Mouse (Mus musculus) heart, adult 2 months (tissue): ENCODE results near the gene Cnot1. TPM values are rescaled to one million over a fixed set of nuclear protein-coding genes. Genes with fewer than 3 reads are reported as not detected.

Experiments
- DNase-seq, 2 experiments: peaks; one replicate each; pipeline ENCODE4 v3.0.0; 2021
- H3K27ac ChIP-seq: fragments of 200-600 bp; 2 replicates; pipeline ENCODE4 v1.8.1; 2022
- H3K27me3 ChIP-seq: fragments of 200-500 bp; 2 replicates; pipeline ENCODE4 v1.6.1; 2012; ENCODE audit warnings: mild to moderate bottlenecking, low read length, inconsistent platforms, mixed read lengths; ENCODE audit not compliant: control insufficient read depth, insufficient read depth
- H3K36me3 ChIP-seq: fragments of 200-500 bp; 2 replicates; pipeline ENCODE4 v1.6.1; 2012; ENCODE audit warnings: low read length, inconsistent platforms; ENCODE audit not compliant: control insufficient read depth, insufficient read depth
- H3K4me1 ChIP-seq: fragments of 200-500 bp; 2 replicates; pipeline ENCODE4 v1.6.1; 2011; ENCODE audit warnings: low read length; ENCODE audit not compliant: control insufficient read depth, insufficient read depth
- H3K4me3 ChIP-seq: fragments of 200-600 bp; 2 replicates; pipeline ENCODE4 v1.8.1; 2022
- H3K79me2 ChIP-seq: fragments of 200-500 bp; replicated peaks from 2 replicates; pipeline ENCODE4 v1.6.1; 2012; ENCODE audit warnings: mild to moderate bottlenecking, inconsistent platforms, low read length, moderate library complexity, mixed read lengths; ENCODE audit not compliant: control insufficient read depth, insufficient read depth
- H3K9ac ChIP-seq: fragments of 200-500 bp; 2 replicates; pipeline ENCODE4 v1.6.1; 2012; ENCODE audit warnings: low read depth, mild to moderate bottlenecking, control low read depth, inconsistent platforms, low read length, mixed read lengths
- CTCF ChIP-seq: fragments of 200-600 bp; IDR thresholded peaks from 2 replicates; pipeline ENCODE4 v1.8.1; 2022; ENCODE audit warnings: antibody characterized with exemption, mild to moderate bottlenecking, moderate library complexity
- EP300 ChIP-seq: fragments of 200-500 bp; IDR thresholded peaks from 2 replicates; pipeline ENCODE4 v1.6.1; 2011; ENCODE audit warnings: low read depth, low read length, control low read depth; ENCODE audit not compliant: insufficient read depth
- POLR2A ChIP-seq: fragments of 200-500 bp; IDR thresholded peaks from 2 replicates; pipeline ENCODE4 v1.6.1; 2011; ENCODE audit warnings: mild to moderate bottlenecking, low read depth, low read length, control low read depth; ENCODE audit not compliant: insufficient read depth
- WGBS: fragments of 180-500 bp; shearing (Covaris S2); methylation state at CpG from one replicate; pipeline ENCODE4 v1.1.7; 2018; 5-methylcytosine and 5-hydroxymethylcytosine counted together
- intact Hi-C: fragments of 180-260 bp; cut with DNase I; formaldehyde crosslinking; loops from one replicate; pipeline ENCODE4 v1.15.1; 2025
- polyA plus RNA-seq: library from polyadenylated mRNA; depleted of rRNA; stranded (reverse); fragments of >200 nt; gene quantifications from 2 replicates; pipeline ENCODE4 v1.2.3, GENCODE M21; 2012
- total RNA-seq, 2 experiments: library from RNA; stranded (reverse); gene quantifications; 2 replicates each; pipeline ENCODE4 v1.2.3; 2021

Gene Cnot1
- total and polyA plus RNA-seq, 3 experiments = 51.0 to 116 (median 107) TPM

DNA sequence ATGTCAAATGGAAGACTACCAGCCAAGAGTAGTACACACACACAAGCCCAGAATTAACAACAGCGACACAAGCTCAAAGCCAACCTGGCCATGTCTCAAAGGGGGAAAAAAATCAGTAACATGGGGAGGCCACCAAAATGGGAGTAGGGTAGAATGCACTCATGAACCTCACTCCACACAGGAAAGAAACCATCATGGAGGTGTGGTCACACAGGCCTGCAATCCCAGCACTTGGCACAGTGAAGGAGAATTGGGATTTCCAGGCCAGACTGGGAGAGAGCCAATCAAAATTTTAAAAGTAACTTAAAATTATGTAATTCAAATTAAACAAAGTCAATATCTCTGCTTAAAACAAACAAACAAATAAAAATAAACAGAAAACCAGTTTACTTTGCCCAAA lies 55.3 kb downstream of the Cnot1 start:
- TF ChIP-seq EP300 (no peak), POLR2A (no peak), CTCF (no peak)
- Histone ChIP-seq H3K27me3 (no peaks in the 10 kb centered on the region), H3K36me3 (peaks cover 9% of the 10 kb centered on the region), H3K4me3 (no peak overlapping the region), H3K27ac (no peak overlapping the region), H3K4me1 (no peaks in the 10 kb centered on the region), H3K9ac (no peak overlapping the region), H3K79me2 (no peaks in the 10 kb centered on the region)
- intact Hi-C loops = no loop called here
- 100% methylated on average over 1 of the region's 1 CpGs for WGBS
- DNase-seq = no peak

GRCm38 (mm10) chr8:95748028-95748427 lies 59.2 kb downstream of the Cnot1 start:
- Histone ChIP-seq H3K27ac (no peak overlapping the region), H3K79me2 (no peaks in the 10 kb centered on the region), H3K4me3 (no peak overlapping the region), H3K4me1 (no peaks in the 10 kb centered on the region), H3K9ac (no peak overlapping the region), H3K36me3 (peaks cover 17% of the 10 kb centered on the region), H3K27me3 (no peaks in the 10 kb centered on the region)
- intact Hi-C loops = no loop called here
- TF ChIP-seq EP300 (no peak), CTCF (no peak), POLR2A (no peak)
- 86% methylated on average over 4 of the region's 4 CpGs for WGBS
- no peak for DNase-seq

GRCm38 (mm10) chr8:95741732-95742131 lies 65.5 kb downstream of the Cnot1 start:
- Histone ChIP-seq H3K36me3 (peaks cover 13% of the 10 kb centered on the region), H3K4me1 (no peaks in the 10 kb centered on the region), H3K4me3 (no peak overlapping the region), H3K79me2 (no peaks in the 10 kb centered on the region), H3K27me3 (no peaks in the 10 kb centered on the region), H3K27ac (no peak overlapping the region), H3K9ac (no peak overlapping the region)
- WGBS = 80% methylated on average over 7 of the region's 7 CpGs
- TF ChIP-seq POLR2A = no peak
- TF ChIP-seq EP300 = no peak
- no peak for TF ChIP-seq CTCF
- no peak for DNase-seq
- intact Hi-C loops = no loop called here

DNA sequence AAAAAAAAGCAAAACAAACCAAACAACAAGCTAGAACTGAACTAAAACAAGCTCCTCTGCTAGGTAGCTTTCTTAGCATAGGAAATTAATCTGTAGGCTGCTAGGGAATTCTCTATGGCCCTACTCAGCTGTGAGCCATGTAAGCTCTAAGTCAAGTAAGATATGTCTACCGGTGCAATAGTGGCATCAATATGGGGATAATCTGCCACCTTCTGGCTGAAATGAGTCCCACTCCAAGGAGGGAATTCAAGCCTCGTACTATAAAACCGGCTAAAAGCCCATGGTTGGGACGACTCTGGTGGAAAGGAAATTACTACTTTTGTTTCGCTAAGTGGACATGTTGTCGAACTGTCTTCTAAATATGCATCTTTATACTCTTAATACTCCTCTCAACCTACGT lies 68.7 kb downstream of the Cnot1 start:
- TF ChIP-seq EP300 (no peak), CTCF (peak; percentile 54)
- Histone ChIP-seq H3K79me2 (no peaks in the 10 kb centered on the region), H3K4me3 (no peak overlapping the region), H3K27me3 (no peaks in the 10 kb centered on the region), H3K9ac (no peak overlapping the region), H3K36me3 (peaks cover 4% of the 10 kb centered on the region), H3K27ac (no peak overlapping the region), H3K4me1 (no peaks in the 10 kb centered on the region)
- DNase-seq = no peak
- WGBS = 68% methylated on average over 7 of the region's 7 CpGs
- intact Hi-C loops = no loop called here

DNA sequence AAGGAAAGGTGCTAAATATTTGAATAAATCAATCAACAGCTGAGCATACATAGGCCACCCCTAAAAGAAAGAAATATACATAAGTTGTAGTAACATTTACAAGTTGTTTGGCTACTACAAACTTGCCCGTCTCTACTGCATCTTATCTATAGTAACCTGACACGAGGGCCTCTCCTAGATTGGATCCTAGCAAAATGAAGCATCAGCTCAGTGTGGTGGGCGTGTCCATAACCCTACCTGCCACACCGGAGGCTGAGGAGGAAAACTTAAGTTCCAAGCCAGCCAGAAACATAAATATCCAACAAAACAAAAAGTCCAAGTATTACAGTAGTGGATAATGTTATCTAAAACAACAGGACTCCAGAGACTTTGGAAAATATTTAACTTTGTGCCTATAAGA lies 79.6 kb downstream of the Cnot1 start:
- H3K27me3 ChIP-seq = no peaks in the 10 kb centered on the region
- H3K27ac ChIP-seq = no peak overlapping the region
- H3K79me2 ChIP-seq = no peaks in the 10 kb centered on the region
- no peak overlapping the region for H3K9ac ChIP-seq
- DNase-seq = no peak
- H3K4me3 ChIP-seq = no peak overlapping the region
- no peaks in the 10 kb centered on the region for H3K4me1 ChIP-seq
- TF ChIP-seq EP300 = no peak
- TF ChIP-seq CTCF = no peak
- no peak for TF ChIP-seq POLR2A
- 59% methylated on average over 4 of the region's 4 CpGs for WGBS
- peaks cover 2% of the 10 kb centered on the region; the same call in 1 of the 2 replicates for H3K36me3 ChIP-seq
- intact Hi-C loops = no loop called here

DNA sequence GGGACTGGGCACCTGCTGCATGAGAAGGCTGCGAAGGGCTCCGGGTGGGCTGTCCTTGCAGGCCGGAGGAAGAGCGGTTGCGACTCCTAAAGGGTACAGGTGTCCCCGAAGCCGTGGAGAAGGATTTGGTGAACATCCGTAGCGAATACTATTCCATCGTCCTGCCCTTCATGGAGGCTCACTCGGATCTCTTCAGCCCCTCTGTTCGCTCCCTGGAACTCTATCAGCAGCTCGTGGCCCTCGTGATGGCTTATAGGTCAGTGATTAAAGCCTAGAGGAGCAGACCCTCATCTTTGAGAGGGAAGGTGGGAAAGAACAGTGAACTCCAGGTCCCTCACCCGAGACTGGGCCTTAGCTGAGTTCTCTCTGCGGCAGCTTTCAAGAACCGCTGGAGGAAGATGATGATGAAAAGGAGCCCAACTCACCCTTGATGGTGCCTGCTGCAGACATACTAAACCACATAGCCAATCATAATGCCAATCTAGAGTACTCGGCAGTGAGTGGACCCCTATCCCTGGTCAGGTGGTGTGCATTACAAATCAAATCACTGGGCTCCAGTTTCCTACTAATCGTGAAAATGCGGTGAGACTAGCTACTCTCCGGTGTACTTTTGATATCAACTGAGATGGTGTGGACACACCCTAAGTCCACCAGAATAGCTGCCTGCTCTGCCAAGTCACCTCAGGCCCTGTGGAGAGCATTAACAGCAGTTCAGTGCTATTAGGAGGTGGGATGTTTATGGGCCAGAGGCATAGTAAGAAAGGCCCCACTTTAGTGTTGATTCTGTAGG lies 90.5 kb downstream of the Cnot1 start:
- no peaks in the 10 kb centered on the region for H3K36me3 ChIP-seq
- no peak for DNase-seq
- H3K79me2 ChIP-seq = no peaks in the 10 kb centered on the region
- H3K9ac ChIP-seq = no peak overlapping the region; the same call in 1 of the 2 replicates
- 22% methylated on average over 21 of the region's 21 CpGs for WGBS
- H3K27ac ChIP-seq = no peak overlapping the region; the same call in 1 of the 2 replicates
- peak overlapping the region; percentile 73 for H3K4me3 ChIP-seq
- TF ChIP-seq EP300 = no peak
- no peak for TF ChIP-seq POLR2A
- no peak for TF ChIP-seq CTCF
- peaks cover 2% of the 10 kb centered on the region; the same call in 1 of the 2 replicates for H3K4me1 ChIP-seq
- no peaks in the 10 kb centered on the region for H3K27me3 ChIP-seq
- intact Hi-C loops = no loop called here
